Mouse (Mus musculus) sigmoid colon, adult 10 weeks (tissue): ENCODE data around the gene Srm. TPM values are rescaled to one million over a fixed set of nuclear protein-coding genes. Genes with fewer than 3 reads are reported as not detected.

Experiments
- polyA plus RNA-seq: library from polyadenylated mRNA; stranded (reverse); fragments of 350-450 nt; fragmentation: Illumina TruSeq; extraction: RNeasy Lipid Tissue Mini Kit (QIAGEN cat#74804); gene quantifications from one replicate; pipeline ENCODE4 v1.2.3, GENCODE M21; 2014; ENCODE audit warnings: low read depth, low replicate concordance

Gene Srm
- not detected for polyA plus RNA-seq

GRCm38 (mm10) chr4:148591171-148591630 is at the start of gene Srm:
Gene Srm (plus strand): TSS chr4:148591503.

GRCm38 (mm10) chr4:148558297-148559000 is 32.9 kb upstream of the Srm start, which contains the start of gene Exosc10:
Gene Exosc10 (plus strand): TSS chr4:148558429.

DNA sequence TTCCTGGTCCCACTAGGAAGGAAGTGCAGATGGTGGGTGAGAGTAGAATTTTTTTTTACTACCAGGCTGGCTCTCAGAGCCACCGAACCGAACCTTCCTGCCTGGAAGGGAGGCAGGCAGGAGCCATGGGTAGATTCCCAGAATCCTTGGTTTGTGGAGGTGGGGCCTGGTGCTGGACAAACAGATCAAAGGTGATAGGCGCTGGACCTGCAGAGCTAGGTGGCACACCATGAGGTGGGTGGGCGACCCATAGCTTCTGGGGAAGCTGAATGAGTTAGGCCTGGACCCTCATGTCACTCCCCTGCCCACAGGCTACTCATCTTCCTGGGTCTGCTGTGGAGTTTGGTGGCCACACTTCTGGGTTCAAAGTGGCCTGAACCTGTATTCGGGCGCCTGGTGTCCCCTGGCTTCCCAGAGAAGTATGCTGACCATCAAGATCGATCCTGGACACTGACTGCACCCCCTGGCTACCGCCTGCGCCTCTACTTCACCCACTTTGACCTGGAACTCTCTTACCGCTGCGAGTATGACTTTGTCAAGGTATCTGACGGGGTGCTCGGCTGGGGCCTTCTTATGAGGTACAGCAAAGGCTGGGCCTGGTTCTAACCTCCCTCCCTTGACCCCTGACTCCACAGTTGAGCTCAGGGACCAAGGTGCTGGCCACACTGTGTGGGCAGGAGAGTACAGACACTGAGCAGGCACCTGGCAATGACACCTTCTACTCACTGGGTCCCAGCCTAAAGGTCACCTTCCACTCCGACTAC is 11.2 kb downstream of the Srm start, which contains the start of gene Masp2:
Gene Masp2 (plus strand): TSS at position 198 of the 764 bp plus-strand sequence.

GRCm38 (mm10) chr4:148626623-148627185 is 35.4 kb downstream of the Srm start, which contains the start of gene Tardbp:
Gene Tardbp (minus strand): TSS chr4:148627019.

DNA sequence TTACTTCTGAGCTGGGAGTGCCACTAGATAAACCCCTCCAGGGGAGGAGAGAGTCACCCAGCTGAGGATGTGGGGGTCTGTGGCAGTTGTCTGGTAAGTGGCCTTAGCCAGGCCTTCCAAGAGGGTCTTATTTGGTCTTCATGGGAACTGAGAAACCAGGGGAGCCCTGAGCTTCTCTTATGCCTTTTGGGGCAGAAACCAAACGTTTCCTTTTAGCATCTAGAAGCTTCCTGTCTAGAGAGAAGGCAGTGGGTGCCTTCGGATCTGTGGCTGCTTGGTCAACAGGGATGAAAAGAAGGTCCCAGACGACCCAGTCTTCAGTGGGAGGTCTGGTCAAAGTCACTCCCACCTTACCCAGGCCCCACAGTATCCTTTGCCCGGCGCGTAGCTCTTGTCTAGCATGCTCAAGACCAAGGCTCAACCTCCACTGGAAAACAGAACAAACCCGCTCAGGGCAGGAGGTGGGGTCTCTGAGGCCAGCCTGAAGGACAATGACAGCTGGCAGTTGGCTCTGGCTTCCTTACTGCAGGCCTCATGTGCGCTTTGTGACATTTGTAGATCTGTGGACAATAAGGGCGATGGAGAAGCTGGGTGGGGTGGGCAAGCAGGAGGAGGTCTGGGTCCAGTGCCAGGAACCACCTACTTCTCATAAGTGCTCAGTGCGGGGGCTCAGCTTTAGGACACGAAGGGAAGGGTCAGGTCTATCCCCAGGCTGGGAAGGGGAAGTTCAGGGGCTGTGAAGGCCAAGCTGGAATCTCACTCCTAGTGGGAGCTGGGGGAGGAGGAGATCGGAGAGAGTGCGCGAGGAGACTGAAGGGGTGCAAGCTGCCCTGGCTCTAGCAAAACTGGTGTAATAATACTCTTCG is 52.2 kb downstream of the Srm start, which contains the start of gene Gm572:
Gene Gm572 (plus strand): TSS at position 27 of the 866 bp plus-strand sequence.

Other genes starting within 250 kb of the Srm start
- 2.8 TPM for gene Ubiad1, start 146.7 kb upstream of the Srm start, polyA plus RNA-seq
- 5.2 TPM for gene Mtor, start 142.9 kb upstream of the Srm start, polyA plus RNA-seq
- gene Angptl7, start 91.0 kb upstream of the Srm start, polyA plus RNA-seq: 8.2 TPM
- 6.7 TPM for gene Exosc10, start 33.1 kb upstream of the Srm start, polyA plus RNA-seq
- not detected for gene Masp2, start 11.1 kb downstream of the Srm start, polyA plus RNA-seq
- gene Tardbp, start 35.5 kb downstream of the Srm start, polyA plus RNA-seq: 892 TPM
- gene Gm572, start 51.8 kb downstream of the Srm start, polyA plus RNA-seq: not detected
- gene Casz1, start 212.9 kb downstream of the Srm start, polyA plus RNA-seq: 26.8 TPM